13 mouse cellular contexts compared by ENCODE assay signal in genomic region chr5:100525620-100526019, GRCm38 (mm10). TPM values are rescaled to one million over a fixed set of nuclear protein-coding genes. Genes with fewer than 3 reads are reported as not detected.
DNase-seq lines count a peak whose midpoint lies in the region; ATAC-seq and TF ChIP-seq lines count a peak whose summit lies in the region.
"Had no signal": no experiment of that assay in that cellular context is flagged by ENCODE, and none has a peak within 500 bp of the region (broad histone marks: within the 10 kb centered on the region; RNA-seq: fewer than 3 reads in every experiment).

No protein-coding gene starts in this region.

- ATAC-seq in heart, embryonic 16.5 days (replicated peaks; ENCODE audit: extremely low read depth, insufficient read depth, low FRiP score) = 0 out of 2 replicates have a peak, but pooled peaks have one; percentile 47
- peak; percentile 88 for ATAC-seq in lung, postnatal 0 days
- peak; percentile 31; the same call in 1 of the 2 replicates for ATAC-seq in granulocyte monocyte progenitor cell, adult 5-6 weeks (replicated peaks; ENCODE audit: poor library complexity, severe bottlenecking)
- ATAC-seq in stomach, embryonic 16.5 days (ENCODE audit: insufficient read depth, low FRiP score) = peak; percentile 62

- H3K4me3 ChIP-seq in heart, embryonic 16.5 days (ENCODE audit: low read length) = no peak overlapping the region
- H3K4me3 ChIP-seq in lung, postnatal 0 days (ENCODE audit: low read depth, low read length) = no peak overlapping the region
- no peak overlapping the region for H3K4me3 ChIP-seq in stomach, embryonic 16.5 days (replicated peaks; ENCODE audit: low read length)
- H3K4me3 ChIP-seq: hindbrain, embryonic 12.5 days; stomach, embryonic 15.5 days had no signal

- TF ChIP-seq EP300 in lung, postnatal 0 days (IDR thresholded peaks at IDR 0.05) = no peak

- no peaks in the 10 kb centered on the region for H3K27me3 ChIP-seq in heart, embryonic 16.5 days (ENCODE audit: control insufficient read depth, insufficient read depth, low read length)
- H3K27me3 ChIP-seq in lung, postnatal 0 days (replicated peaks; ENCODE audit: insufficient read depth, low read length) = no peaks in the 10 kb centered on the region
- no peaks in the 10 kb centered on the region for H3K27me3 ChIP-seq in stomach, embryonic 16.5 days (ENCODE audit: control insufficient read depth, insufficient read depth, low read length)
- H3K27me3 ChIP-seq: hindbrain, embryonic 12.5 days; stomach, embryonic 15.5 days had no signal

- WGBS in heart, embryonic 16.5 days = 36% methylated on average over 3 of the region's 3 CpGs
- 41% methylated on average over 3 of the region's 3 CpGs for WGBS in lung, postnatal 0 days
- 49% methylated on average over 3 of the region's 3 CpGs for WGBS in stomach, embryonic 16.5 days

- peak overlapping the region; percentile 25; the same call in 1 of the 2 replicates for H3K9ac ChIP-seq in heart, embryonic 16.5 days (ENCODE audit: low read length)
- no peak overlapping the region for H3K9ac ChIP-seq in lung, postnatal 0 days (replicated peaks; ENCODE audit: low read depth)
- no peak overlapping the region for H3K9ac ChIP-seq in stomach, embryonic 16.5 days (ENCODE audit: low read length)
- H3K9ac ChIP-seq: hindbrain, embryonic 12.5 days; stomach, embryonic 15.5 days had no signal

- no peak for TF ChIP-seq CTCF in lung, postnatal 0 days (IDR thresholded peaks at IDR 0.05)

- H3K4me1 ChIP-seq in heart, embryonic 16.5 days (ENCODE audit: control insufficient read depth, insufficient read depth, low read length) = peaks cover 8% of the 10 kb centered on the region
- H3K4me1 ChIP-seq in lung, postnatal 0 days (ENCODE audit: insufficient read depth, low read depth, low read length) = peaks cover 3% of the 10 kb centered on the region; the same call in 1 of the 2 replicates
- peaks cover 3% of the 10 kb centered on the region; the same call in 1 of the 2 replicates for H3K4me1 ChIP-seq in stomach, embryonic 16.5 days (ENCODE audit: control insufficient read depth, insufficient read depth, low read length)
- H3K4me1 ChIP-seq: hindbrain, embryonic 12.5 days; stomach, embryonic 15.5 days had no signal

- peaks cover 22% of the 10 kb centered on the region for H3K36me3 ChIP-seq in heart, embryonic 16.5 days (ENCODE audit: control insufficient read depth, insufficient read depth)
- H3K36me3 ChIP-seq in lung, postnatal 0 days (ENCODE audit: insufficient read depth, low read length) = peaks cover 8% of the 10 kb centered on the region; the same call in 1 of the 2 replicates
- H3K36me3 ChIP-seq in stomach, embryonic 16.5 days (ENCODE audit: control insufficient read depth, insufficient read depth, low read length) = peaks cover 7% of the 10 kb centered on the region; the same call in 1 of the 2 replicates

- no peak for DNase-seq in heart, postnatal 4 days
- DNase-seq in lung, postnatal 0 days (ENCODE audit: low spot score) = peak; percentile 65
- DNase-seq in lung, postnatal 36 days = no peak
- DNase-seq in frontal cortex, postnatal 14 days (ENCODE audit: low spot score in 2 of 2) = no peak
- DNase-seq: cerebellum, adult 9-11 months; left cerebral cortex, postnatal 4 days; right cerebral cortex, adult 18-20 months had no signal

- H3K27ac ChIP-seq in heart, embryonic 16.5 days (ENCODE audit: low read length) = peak overlapping the region; percentile 66
- H3K27ac ChIP-seq in lung, postnatal 0 days (ENCODE audit: low read length) = 0 out of 2 replicates have a peak overlapping the region, but pooled peaks have one; percentile 32
- no peak overlapping the region for H3K27ac ChIP-seq in stomach, embryonic 16.5 days (ENCODE audit: low read length)
- H3K27ac ChIP-seq: hindbrain, embryonic 12.5 days; stomach, embryonic 15.5 days had no signal

- H3K9me3 ChIP-seq in heart, embryonic 16.5 days (replicated peaks; ENCODE audit: control insufficient read depth, low read length) = no peaks in the 10 kb centered on the region
- no peaks in the 10 kb centered on the region for H3K9me3 ChIP-seq in lung, postnatal 0 days (ENCODE audit: low read length)
- no peaks in the 10 kb centered on the region for H3K9me3 ChIP-seq in stomach, embryonic 16.5 days (replicated peaks; ENCODE audit: control insufficient read depth, low read length)
- H3K9me3 ChIP-seq: hindbrain, embryonic 12.5 days; stomach, embryonic 15.5 days had no signal

- H3K4me2 ChIP-seq in heart, embryonic 16.5 days (ENCODE audit: low read depth, low read length) = peak overlapping the region; percentile 30; the same call in 1 of the 2 replicates
- no peak overlapping the region for H3K4me2 ChIP-seq in lung, postnatal 0 days (replicated peaks; ENCODE audit: low read depth, low read length)
- no peak overlapping the region for H3K4me2 ChIP-seq in stomach, embryonic 16.5 days (ENCODE audit: low read depth, low read length)
- H3K4me2 ChIP-seq: hindbrain, embryonic 12.5 days; stomach, embryonic 15.5 days had no signal

RNA-seq across cellular contexts. Expression of gene Cops4, which starts 7.5 kb away (rescaled TPM):
- polyA plus RNA-seq in heart, embryonic 16.5 days (2015; fragmentation: Nextera tagmentation; extraction: Ambion mirVana) = 137 and 151 TPM in 2 replicates
- 10 to 100 TPM; 91.8 to 92.3 TPM for total RNA-seq in heart, postnatal 4 days (2021)
- polyA plus RNA-seq in lung, postnatal 0 days (2015; fragmentation: Nextera tagmentation; extraction: Ambion mirVana) = 92.4 and 94.3 TPM in 2 replicates
- 72.0 and 81.7 TPM in 2 replicates for total RNA-seq in granulocyte monocyte progenitor cell, adult 5-6 weeks (2014; fragmentation: Nextera tagmentation)
- 147 and 155 TPM in 2 replicates for total RNA-seq in granulocyte monocyte progenitor cell, adult 5-6 weeks (2017)
- 163 and 168 TPM in 2 replicates for polyA plus RNA-seq in stomach, embryonic 16.5 days (2015; fragmentation: Nextera tagmentation; extraction: Ambion mirVana)

RNA-seq across cellular contexts. Expression of gene Lin54, which starts 25.2 kb away (rescaled TPM):
- polyA plus RNA-seq in heart, embryonic 16.5 days (2015; fragmentation: Nextera tagmentation; extraction: Ambion mirVana) = 9.9 and 10.8 TPM in 2 replicates
- total RNA-seq in heart, postnatal 4 days (2021) = 10 to 100 TPM; 20.7 to 20.9 TPM
- polyA plus RNA-seq in lung, postnatal 0 days (2015; fragmentation: Nextera tagmentation; extraction: Ambion mirVana) = 5.7 and 5.9 TPM in 2 replicates
- total RNA-seq in granulocyte monocyte progenitor cell, adult 5-6 weeks (2014; fragmentation: Nextera tagmentation) = 26.2 and 27.7 TPM in 2 replicates
- total RNA-seq in granulocyte monocyte progenitor cell, adult 5-6 weeks (2017) = 26.6 and 31.6 TPM in 2 replicates
- polyA plus RNA-seq in stomach, embryonic 16.5 days (2015; fragmentation: Nextera tagmentation; extraction: Ambion mirVana) = 11.3 and 12.7 TPM in 2 replicates

RNA-seq across cellular contexts. Expression of gene Plac8, which starts 46.4 kb away (rescaled TPM):
- polyA plus RNA-seq in heart, embryonic 16.5 days (2015; fragmentation: Nextera tagmentation; extraction: Ambion mirVana) = 18.5 and 44.7 TPM in 2 replicates
- 1 to 10 TPM; 2.8 to 3.0 TPM for total RNA-seq in heart, postnatal 4 days (2021)
- 51.2 and 59.3 TPM in 2 replicates for polyA plus RNA-seq in lung, postnatal 0 days (2015; fragmentation: Nextera tagmentation; extraction: Ambion mirVana)
- 5,016 and 5,973 TPM in 2 replicates for total RNA-seq in granulocyte monocyte progenitor cell, adult 5-6 weeks (2014; fragmentation: Nextera tagmentation)
- 4,049 and 4,633 TPM in 2 replicates for total RNA-seq in granulocyte monocyte progenitor cell, adult 5-6 weeks (2017)
- polyA plus RNA-seq in stomach, embryonic 16.5 days (2015; fragmentation: Nextera tagmentation; extraction: Ambion mirVana) = 226 and 255 TPM in 2 replicates
- total RNA-seq: layer of hippocampus, postnatal 25 days had no signal

Comparison
In these comparisons a context has a peak if more than half of its experiments do, and no peak if none do; other contexts are left out.
1. ATAC-seq: peak in every context shown above with its lines; median percentile 88 in lung, postnatal 0 days; 62 in stomach, embryonic 16.5 days; 47 in heart, embryonic 16.5 days; 31 in granulocyte monocyte progenitor cell, adult 5-6 weeks.